Mouse (Mus musculus) regulatory T cell (primary cell): ENCODE data around the gene Ndufc1.
"Not testable (repeated sequence)": the region's sequence is repeated elsewhere in the genome, so short reads cannot be mapped to it uniquely, and the experiment has no call there.

Source experiments
- in situ Hi-C: fragments of 300-600 bp; cut with MboI, MseI; formaldehyde crosslinking; loops from one replicate; pipeline ENCODE4 v1.15.1; 2025; ENCODE audit warnings: high pct_unique_total_duplicates

Ndufc1 gene

DNA sequence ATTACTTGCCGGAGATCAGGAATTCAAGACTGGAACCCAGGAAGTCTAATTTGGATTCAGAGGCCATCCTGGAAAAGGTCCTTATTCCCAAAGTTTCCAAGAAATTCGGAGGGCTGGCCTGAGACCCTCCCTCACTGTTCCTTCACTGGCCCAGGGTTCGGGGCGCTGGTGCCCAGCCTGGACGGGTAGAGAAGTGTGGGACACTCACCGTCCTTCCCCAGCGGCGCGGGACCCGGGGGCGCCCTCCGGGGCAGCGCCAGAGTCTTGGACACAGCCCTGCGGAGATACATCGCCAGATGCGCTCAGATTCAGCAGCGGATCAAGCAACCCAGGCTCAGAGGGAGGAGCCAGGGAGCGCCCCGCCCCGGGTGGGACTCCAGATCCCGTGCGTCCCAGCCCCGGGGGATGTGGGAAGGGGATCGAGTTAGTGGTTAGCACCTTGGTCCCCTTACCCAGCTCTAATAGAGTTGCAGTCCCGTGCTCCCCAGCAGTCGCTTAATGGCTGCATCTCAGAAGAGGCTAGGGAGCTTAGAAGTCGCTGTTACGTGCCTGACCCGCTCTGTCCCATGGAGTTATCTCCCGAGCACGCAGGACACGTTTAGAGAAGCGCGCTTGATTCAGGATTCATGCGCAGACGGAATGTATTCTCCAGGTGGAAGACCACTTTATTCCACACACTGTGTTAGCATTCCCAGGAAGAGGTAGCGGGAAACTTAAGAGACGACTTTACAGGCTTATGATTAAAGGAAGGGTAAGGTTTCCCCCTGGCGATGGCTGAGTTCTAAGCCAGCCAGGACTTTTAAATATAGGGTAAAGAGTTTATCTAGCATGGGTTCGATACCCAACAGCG is 12.3 kb downstream of the Ndufc1 start, which contains the start of gene Mgarp:
Gene Mgarp, minus strand, starts transcription at position 520 of the 850 bp plus-strand sequence.
- in situ Hi-C loops, result no loop called here

DNA sequence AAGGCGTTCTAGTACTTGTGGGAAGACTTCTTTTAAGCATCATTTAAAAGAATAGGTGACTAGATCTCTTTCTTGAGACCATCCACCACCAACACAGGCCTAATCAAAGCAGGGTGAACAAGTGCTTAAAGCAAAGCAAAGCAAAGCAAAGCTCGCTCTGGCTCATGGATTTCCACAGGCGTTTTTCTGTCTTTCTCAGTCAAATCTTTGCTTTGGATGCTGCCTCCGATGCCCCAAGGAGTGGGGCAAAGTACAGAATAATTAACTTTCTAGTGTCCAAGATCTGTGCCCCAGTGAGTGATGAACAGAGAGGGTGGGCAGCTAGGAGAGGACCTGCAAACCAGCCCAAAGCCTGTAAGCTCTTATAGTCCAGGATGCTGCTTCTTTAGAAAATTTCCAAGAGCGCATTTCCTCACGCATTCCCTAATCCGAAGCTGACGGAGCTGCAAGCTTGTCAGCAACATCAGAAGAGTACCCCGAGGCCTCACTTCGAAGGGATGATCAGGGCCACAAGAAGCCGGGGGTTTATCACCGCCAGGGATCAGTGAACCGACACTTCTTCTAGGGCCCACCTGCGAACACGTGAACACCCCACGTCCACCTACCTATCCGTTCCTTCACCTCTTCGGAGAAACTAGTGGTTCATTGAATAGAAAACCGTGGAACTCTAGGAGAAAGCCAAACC is 13.2 kb downstream of the Ndufc1 start:
- in situ Hi-C loops, result no loop called here

DNA sequence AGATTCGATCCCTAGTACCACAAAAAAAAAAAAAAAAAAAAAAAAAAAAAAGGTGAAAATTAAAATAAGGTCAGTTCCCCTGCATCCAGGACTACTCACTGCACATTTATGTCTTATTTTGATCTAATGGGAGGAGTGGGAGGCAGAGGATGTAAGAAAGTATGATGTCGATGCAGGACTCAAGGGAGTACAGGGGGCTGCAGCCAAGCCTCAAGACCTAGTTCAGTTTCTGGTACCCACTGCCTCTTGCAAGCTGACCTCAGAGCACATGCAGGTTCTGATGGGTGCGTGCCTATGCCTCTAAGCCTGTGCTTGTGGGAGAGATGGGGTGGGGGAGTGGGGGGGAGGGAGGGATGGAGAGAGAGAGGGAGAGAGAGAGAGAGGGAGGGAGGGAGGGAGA is 13.9 kb downstream of the Ndufc1 start:
- in situ Hi-C loops, result no loop called here

DNA sequence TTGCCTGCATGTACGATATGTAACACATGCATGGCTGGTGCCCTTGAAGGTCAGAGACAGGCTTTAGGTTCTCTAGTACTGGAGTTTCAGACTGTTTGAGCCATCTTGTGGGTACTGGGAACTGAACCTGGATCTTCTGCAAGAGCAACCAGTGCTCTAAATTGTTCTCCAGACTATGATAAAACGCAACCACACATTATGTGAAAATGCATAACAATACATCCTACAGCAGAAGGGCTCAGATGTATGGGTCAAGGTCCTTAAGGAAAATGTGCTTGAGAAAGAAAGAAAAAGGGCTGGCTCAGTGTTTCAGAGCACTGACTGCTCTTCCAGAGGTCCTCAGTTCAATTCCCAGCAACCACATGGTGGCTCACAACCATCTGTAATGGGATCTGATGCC is 15.1 kb downstream of the Ndufc1 start:
- in situ Hi-C loops, result no loop called here

DNA sequence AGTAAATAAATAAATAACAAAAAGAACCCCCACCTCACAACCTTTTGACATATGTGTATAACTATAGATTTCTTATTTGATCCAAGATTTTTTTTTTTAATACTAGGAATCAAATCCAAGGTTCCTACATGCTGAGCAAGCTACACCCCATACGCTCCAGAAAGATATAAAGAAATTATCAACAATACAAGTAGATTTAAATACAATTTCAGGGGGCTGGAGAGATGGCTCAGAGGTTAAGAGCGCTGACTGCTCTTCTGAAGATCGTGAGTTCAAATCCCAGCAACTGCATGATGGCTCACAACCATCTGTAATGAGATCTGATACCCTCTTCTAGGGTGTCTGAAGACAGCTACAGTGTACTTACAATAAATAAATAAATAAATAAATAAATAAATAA is 15.8 kb downstream of the Ndufc1 start:
- in situ Hi-C loops, result not testable (repeated sequence)

DNA sequence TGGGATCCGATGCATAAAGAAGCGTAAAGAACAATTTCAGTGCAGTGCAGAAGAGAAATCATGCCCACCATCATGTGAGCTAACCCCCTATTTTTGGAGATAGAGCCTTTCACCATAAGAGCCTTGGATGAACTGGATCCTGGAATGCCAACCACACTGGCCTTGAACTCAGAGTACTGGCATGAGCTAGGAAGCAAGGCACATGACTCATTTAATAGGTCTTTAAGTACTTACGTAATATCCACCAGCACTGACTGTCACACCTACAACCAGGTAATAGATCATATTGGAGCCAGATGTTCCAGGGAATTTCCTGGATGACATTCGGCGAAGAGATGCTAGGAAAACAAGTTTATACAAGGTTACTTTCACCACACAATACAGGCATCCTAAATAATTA is 17.2 kb downstream of the Ndufc1 start:
- in situ Hi-C loops, result no loop called here

DNA sequence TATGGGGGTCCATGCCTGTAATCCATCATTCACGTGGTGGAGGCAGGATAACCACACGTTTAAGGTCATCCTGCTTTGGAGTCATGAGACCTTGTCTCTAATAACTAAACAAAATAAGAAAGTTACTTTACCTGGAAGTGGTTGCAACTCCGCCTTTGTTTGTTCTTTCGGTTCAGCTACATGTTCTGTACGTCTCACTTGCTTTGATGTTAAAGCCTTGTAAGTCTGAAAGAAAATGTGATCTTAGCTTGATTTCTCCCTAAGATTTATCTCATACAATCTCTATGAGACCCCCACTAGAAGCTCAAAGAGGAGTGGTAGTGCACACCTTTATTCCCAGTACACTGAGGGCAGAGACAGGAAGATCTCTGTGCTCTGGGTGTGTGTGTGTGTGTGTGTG is 17.7 kb downstream of the Ndufc1 start:
- in situ Hi-C loops, result no loop called here

DNA sequence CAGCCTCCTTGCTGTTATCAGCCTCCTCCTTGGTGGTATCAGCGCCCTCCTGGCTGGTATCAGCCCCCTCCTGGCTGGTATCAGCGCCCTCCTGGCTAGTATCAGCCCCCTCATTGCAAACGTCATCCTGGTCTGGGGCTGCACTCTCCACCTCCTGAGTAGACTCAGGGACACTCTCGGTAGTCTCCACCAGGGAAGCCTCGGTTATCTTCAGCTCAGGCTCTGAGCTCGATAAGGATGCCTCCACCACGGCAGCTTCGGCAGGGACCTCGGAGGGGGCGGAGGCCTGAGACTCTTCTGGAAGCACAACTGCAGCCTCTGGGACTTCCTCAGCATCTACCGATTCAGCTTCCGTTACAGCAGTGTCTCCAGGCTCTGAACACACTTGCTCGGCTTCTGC is 19.9 kb downstream of the Ndufc1 start:
- in situ Hi-C loops, result no loop called here

DNA sequence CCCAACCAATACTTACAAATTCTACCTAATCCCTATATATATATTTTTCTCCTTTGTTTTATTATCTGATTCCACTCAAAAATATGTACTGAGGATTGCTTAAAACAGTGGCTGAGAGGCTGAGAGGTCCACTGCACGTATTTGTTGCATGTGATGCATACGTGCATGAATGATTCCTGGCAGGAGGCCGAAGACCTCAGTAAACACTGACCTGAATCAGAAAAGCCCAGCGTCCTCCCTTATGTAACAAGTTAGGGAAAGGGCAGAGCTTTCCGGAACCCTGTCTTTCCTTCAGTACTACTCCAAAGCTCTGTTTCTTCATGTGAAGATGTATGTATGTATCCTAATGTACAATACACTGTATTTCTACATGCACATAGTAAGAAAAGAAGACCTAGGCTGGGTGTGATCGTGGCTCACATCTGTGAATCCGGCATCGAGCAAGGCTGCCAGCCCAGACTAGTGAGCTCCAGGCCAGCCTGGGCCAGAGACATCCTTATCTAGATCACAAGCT is 20.9 kb downstream of the Ndufc1 start:
- in situ Hi-C loops, result no loop called here

DNA sequence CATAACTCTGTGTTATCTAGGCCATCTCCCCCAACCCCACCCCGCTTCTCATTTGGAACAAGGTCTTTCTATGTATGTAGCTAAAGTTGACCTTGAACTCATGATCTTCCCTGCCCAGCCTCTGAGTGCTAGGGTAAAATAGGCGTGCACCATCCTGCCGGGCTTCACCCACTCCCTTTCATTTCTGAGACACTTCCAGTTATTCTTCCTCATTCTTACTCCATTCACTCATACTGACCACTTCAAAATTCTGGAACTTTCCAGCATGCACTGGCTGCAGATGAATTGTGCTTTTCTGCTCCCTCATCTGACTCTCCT is 21.7 kb downstream of the Ndufc1 start:
- in situ Hi-C loops, result no loop called here

DNA sequence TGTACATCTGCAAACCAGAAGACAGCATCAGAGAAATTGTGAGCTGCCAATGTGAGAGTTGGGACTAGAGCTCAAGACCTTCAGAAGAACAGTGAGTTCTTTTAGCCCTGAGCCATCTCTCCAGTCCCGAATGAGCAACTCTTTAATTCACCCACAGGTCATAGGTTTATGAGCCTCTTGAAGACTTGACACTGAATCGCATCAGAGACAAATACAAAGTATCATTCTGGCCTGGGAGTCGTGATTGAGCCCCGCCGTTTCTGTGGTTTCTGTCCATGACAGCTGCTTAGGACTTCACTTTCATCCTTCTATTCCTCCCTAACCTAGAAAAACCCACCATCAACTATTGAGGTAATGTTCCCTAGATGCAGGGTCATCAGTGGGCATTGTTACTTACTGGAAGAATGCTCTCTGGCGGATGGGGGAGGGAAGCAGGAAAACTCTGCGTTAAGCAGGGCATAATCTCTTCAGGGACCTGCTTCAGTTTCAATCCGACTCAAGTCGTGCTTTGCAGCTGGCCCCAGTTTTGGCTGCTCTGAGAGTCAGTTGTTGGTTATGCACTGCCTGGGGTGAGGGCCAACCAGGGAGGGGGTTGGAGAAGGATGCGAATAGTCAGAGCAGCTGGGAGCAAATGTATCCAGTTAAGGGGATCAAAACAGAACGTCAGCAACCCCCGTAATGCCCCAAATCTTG is 22.2 kb downstream of the Ndufc1 start:
- in situ Hi-C loops, result no loop called here

DNA sequence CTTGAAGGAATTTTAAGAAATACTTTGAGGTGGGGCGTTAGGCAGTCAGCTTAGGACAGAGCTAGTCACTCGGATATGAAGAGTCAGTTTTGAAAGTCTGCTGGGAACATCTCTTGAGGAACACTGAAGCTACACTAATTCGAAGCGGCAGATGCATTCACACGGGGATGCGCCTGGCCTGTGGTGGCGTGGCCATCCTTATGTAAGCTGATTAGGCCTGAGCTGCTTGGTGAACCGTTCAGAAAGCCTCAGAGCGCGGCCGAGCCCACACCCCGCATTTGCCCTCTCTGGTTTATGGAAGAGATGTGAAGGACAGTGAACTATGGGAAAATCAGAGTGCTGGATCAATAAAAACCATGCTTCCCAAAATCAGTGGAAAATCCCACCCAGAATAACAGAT is 25.4 kb downstream of the Ndufc1 start:
- in situ Hi-C loops, result no loop called here

DNA sequence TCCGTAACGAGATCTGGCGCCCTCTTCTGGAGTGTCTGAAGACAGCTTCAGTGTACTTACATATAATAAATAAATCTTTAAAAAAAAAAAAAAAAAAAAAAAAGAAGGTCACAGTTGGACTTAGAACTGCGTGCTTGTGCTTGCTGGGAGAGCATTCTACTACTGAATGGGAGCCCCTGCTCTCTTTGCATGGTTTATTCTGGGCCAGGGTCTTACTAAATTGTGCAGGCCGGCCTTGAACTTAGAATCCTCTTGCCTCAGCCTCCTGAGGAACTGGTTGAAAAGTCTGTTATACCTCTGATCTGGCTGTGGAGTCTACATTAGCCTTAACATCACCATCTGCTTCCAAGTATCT is 28.2 kb downstream of the Ndufc1 start:
- in situ Hi-C loops, result no loop called here

DNA sequence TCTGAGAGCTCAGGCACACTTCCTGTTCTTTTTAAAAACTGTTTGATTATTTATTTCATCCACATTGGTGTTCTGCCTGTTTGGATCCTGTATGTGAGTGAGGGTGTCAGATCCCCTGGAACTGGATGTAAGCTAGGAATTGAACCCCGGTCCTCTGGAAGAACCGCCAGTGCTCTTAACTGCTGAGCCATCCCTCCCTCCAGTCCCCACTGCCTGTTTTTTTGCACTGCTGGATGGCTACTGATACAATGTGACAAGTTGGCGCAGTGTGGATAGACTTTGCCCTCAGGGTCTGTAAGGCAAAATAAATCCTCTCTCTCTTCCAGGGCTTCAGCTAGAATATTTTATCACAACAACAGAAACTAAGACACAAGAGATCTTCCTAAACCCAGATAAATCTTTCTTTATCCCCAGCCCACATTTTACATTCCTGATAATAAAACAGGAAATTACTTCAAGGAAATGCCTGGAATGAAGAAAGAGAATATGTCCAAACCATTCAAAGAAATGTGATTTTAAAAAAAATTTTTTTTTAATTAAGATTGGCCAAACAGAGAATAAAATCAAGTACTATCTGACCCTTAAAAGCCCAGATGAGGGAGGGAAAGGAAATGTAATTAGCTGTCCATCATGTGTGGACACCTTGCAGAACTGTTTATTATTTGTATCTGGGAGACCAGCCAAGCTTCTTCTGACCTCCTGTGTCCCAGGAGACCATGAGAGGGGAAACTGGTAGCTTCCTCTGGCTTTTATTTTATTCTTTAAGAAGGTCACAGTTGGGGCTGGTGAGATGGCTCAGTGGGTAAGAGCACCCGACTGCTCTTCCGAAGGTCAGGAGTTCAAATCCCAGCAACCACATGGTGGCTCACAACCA is 28.8 kb downstream of the Ndufc1 start:
- in situ Hi-C loops, result no loop called here

DNA sequence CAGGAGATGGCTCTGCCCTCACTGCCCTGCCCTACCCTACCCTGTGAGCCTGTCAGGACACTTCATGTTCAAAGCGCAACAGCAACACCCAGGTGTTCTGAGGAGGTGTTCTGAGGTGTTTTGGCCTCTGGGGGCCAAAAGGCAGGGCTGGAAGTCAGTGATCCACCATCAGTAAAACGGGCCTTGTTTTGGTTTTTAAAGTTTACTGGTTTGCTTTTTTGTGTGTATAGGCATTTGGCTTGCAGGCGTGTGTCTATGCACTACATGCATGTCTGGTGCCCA is 30.2 kb downstream of the Ndufc1 start:
- in situ Hi-C loops, result no loop called here

DNA sequence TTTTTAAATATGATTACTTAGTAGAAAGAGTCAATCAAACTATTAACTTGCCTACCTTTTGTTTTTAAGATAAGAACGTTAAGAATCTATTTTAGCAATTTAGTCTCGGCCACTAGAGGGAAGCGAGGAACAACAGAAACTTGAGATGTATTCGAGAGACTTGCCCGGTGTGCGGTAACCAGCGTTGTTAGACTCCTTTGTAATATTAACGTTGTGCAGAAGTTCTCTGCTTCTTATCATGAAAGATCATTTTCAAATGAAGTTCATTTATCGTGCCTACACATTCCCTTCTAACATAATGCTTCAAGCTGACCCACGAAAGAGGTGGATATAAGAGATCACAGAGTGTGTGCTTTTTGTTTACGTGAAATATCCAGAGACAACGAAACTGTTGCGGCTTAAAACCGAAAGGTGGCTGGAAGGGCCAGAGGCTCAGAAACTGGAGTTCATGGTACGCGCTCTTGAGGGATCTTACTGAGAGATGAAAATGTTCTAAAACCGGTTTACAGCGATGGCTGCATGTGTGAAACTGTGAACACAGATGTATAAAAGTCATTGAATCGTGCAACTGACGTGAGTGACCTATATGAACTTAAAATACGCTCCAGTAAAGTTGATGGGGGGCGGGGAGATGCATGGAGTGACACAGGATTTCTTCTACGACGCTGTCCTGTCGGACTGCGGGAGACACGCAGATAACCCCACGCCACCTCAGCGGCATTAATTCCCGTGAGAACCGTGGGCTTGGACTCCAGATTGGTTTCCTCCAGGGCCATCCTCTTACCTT is 30.7 kb downstream of the Ndufc1 start:
- in situ Hi-C loops, result no loop called here

DNA sequence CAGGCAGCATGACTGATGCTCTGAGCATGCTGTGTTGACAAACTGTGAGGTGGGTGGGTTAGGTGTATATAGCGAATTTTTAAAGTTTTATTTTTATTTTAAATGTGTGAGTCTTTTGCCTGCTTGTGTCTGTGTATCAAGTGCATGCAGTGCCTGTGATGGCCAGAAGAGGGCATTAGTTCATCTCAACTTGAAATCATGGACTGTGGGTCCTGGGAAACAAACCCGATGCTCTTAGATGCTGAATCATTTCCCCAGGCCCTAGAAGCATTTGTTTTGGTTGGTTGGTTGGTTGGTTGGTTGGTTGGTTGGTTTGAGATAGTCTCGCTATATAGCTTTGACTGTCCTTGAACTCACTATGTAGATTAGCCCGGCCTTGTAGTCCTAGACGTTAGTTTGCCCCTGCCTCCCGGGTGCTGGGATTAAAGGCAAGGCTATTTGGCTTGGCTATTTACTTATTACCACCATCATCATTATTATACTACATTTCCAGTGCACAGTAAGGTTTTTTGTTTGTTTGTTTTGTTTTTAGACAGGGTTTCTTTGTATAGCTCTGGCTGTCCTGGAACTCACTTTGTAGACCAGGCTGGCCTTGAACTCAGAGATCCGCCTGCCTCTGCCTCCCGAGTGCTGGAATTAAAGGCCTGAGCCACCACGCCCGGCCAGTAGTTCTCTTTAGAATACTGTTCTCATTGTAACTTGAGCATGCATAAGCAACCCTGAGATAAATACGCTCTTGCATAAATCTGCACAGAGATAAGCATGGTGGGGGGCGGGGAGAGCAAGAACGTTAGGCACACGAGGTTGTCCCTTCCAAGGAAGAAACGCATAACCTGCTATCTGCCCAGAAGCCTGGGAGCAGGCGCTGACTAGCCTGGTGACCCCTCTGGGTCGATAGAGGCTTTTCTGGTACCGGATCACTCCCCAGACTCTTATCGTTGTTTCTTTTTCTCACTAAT is 33.2 kb downstream of the Ndufc1 start:
- in situ Hi-C loops, result no loop called here

DNA sequence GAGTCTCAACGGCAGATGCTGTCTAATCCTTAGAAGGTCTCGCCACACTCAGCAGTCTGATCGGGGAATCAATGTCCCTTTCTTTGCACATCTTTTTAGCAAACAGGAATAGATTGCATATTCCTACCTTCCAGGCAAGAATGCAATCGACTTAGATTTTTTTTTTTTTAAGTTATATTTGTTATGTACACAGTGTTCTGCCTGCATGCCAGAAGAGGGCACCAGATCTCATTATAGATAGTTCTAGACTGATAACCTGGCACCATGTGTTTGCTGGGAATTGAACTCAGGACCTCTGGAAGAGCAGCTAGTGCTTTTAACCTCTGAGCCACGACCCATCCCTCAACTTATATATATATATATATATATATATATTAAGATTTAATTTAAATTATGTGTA is 35.2 kb downstream of the Ndufc1 start:
- in situ Hi-C loops, result no loop called here

DNA sequence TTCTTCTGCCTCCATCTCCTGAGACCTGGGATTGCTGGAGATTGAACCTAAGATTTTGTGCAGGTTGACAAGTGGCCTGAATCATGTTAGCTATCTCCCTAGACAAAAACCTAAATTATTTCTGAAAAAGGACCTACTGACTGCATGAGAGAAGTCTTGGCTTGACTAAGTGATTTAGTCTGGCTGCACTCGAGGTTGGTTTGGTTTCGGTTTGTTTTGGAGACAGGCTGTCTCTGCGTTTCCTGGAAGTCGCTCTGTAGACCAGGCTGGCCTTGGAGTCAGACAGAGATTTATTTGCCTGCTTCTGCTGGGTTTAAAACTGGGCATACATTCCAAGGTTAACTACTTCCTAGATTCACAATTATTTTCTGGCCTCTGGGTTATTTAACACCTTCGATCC is 35.9 kb downstream of the Ndufc1 start:
- in situ Hi-C loops, result no loop called here

DNA sequence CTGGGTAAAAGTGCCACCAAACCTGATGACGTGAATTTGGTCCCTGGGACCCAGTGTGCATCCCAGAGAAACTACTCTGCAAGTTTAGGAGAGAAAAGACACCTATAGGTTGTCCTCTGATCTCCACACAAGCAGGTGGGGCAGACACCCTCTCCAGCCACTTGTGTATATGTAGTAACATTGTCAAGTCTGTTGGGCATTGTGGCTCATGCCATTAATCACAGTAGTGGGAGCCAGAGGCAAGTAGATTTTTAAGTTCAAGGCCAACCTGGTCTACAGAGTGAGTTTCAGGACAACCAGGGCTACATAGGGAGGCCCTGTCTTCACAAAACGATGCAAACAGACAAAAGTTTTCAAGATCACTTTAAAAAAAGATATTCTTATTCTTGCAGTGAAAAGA is 37.0 kb downstream of the Ndufc1 start:
- in situ Hi-C loops, result no loop called here
